Mouse (Mus musculus) liver, postnatal 0 days (tissue): ENCODE measurements at regions not wholly inside any gene's neighbourhood (a gene's known extent, or its start where the extent isn't known, plus 50 kb on each side); places are given as distances from the start of the nearest gene placed in this dataset.
A peak's percentile ranks its signal among the peaks of the same experiment; 100 is the strongest.

Source experiments
- ATAC-seq: fragments of 200-750 bp; cut with Nextera tagmentation; 2 replicates; pipeline ENCODE4 v1.8.0; 2017; ENCODE audit warnings: mild to moderate bottlenecking, moderate library complexity
- DNase-seq: peaks from one replicate; pipeline ENCODE4 v3.0.0-alpha.2; 2016
- H3K27ac ChIP-seq: fragments of 300-500 bp; sonication (generic); 2 replicates; pipeline ENCODE4 v1.5.1; 2014; ENCODE audit warnings: antibody characterized with exemption, moderate library complexity, mild to moderate bottlenecking, low read depth
- H3K27me3 ChIP-seq: fragments of 300-500 bp; sonication (generic); 2 replicates; pipeline ENCODE4 v1.6.1; 2014; ENCODE audit warnings: low read length, control low read depth, mixed read lengths; ENCODE audit not compliant: insufficient read depth
- H3K36me3 ChIP-seq: fragments of 300-500 bp; sonication (generic); replicated peaks from 2 replicates; pipeline ENCODE4 v1.6.1; 2014; ENCODE audit warnings: mild to moderate bottlenecking, control low read depth, low read length, moderate library complexity, mixed read lengths; ENCODE audit not compliant: insufficient read depth
- H3K4me1 ChIP-seq: fragments of 300-500 bp; sonication (generic); 2 replicates; pipeline ENCODE4 v1.6.1; 2014; ENCODE audit warnings: antibody characterized with exemption, mild to moderate bottlenecking, control low read depth; ENCODE audit not compliant: insufficient read depth
- H3K4me2 ChIP-seq: fragments of 300-500 bp; sonication (generic); 2 replicates; pipeline ENCODE4 v1.6.1; 2014; ENCODE audit warnings: low read depth, mild to moderate bottlenecking, low read length, moderate library complexity, mixed read lengths
- H3K4me3 ChIP-seq: fragments of 300-500 bp; sonication (generic); 2 replicates; pipeline ENCODE4 v1.5.1; 2014; ENCODE audit warnings: low read depth, low read length
- H3K9ac ChIP-seq: fragments of 300-500 bp; sonication (generic); replicated peaks from 2 replicates; pipeline ENCODE4 v1.6.1; 2014; ENCODE audit warnings: mild to moderate bottlenecking, moderate library complexity
- H3K9me3 ChIP-seq: fragments of 300-500 bp; sonication (generic); 2 replicates; pipeline ENCODE4 v1.6.1; 2016; ENCODE audit warnings: mild to moderate bottlenecking, control low read depth, low read length, mixed read lengths
- CTCF ChIP-seq: sonication (generic); IDR thresholded peaks from 2 replicates; pipeline ENCODE4 v1.5.1; 2016; ENCODE audit warnings: antibody characterized with exemption, low read depth
- EP300 ChIP-seq: IDR thresholded peaks from 2 replicates; pipeline ENCODE4 v1.6.1; 2016; ENCODE audit warnings: antibody characterized with exemption, low read depth, mild to moderate bottlenecking
- WGBS: fragments of 180-500 bp; shearing (Covaris S2); extraction: QIAGEN DNeasy Blood & Tissue Kit; methylation state at CpG from one replicate; pipeline ENCODE4 v1.1.7; 2014; ENCODE audit not compliant: insufficient replicate concordance; 5-methylcytosine and 5-hydroxymethylcytosine counted together

DNA sequence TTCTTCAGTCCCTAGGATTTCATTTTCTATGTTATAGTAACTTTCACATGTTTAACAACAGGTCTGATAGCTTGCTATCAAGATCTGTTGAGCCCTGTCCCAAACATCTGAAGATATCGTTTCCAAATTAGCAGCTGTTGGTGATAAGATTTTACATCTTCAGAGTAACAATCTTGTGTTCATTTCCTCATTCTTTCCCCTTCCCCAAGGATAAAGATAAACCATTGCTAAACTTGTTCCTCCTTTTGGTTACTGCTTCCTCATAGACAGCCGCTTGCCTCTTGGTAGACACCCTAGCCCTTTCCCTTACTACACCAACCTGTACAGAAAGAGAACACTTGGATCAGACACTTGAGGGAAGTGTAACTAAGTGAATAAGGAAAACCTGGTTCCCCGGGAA, 58.6 kb downstream of the Kcnrg start:
- no peak for DNase-seq

DNA sequence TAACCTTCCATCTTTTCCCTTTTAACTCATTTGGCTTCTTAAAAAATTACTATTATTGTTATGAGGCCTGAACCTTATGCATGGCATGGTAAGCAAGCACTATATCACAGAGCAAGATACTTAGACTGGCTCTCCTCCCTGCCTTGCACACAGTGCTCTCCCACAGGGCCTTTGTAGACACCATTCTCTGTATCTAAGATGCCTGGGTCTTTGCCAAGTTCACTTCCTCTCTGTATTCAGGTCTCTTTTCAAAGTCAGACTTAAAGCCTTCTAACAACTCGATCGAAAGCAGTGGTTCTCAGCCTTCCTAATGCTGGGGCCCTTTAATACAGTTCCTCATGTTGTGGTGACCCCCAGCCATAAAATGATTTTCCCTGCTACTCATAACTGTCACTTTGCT, 65.9 kb downstream of the Kcnrg start:
- WGBS, result 68% methylated on average over 2 of the region's 2 CpGs
- H3K27ac ChIP-seq, result no peak overlapping the region
- no peaks in the 10 kb centered on the region for H3K9me3 ChIP-seq
- no peak for ATAC-seq
- H3K9ac ChIP-seq, result no peak overlapping the region
- no peak overlapping the region for H3K4me2 ChIP-seq
- H3K36me3 ChIP-seq, result peaks cover 39% of the 10 kb centered on the region
- H3K4me1 ChIP-seq, result peaks cover 6% of the 10 kb centered on the region; the same call in 1 of the 2 replicates
- TF ChIP-seq EP300, result no peak
- no peak for TF ChIP-seq CTCF
- DNase-seq, result no peak
- no peaks in the 10 kb centered on the region for H3K27me3 ChIP-seq
- H3K4me3 ChIP-seq, result no peak overlapping the region

More for the DNA sequence above, 58.6 kb downstream of the Kcnrg start:
- no peak overlapping the region for H3K4me3 ChIP-seq
- no peaks in the 10 kb centered on the region for H3K9me3 ChIP-seq
- 49% methylated on average over 3 of the region's 3 CpGs for WGBS
- H3K4me1 ChIP-seq, result peaks cover 9% of the 10 kb centered on the region
- H3K4me2 ChIP-seq, result no peak overlapping the region
- H3K27me3 ChIP-seq, result no peaks in the 10 kb centered on the region
- H3K36me3 ChIP-seq, result peaks cover 28% of the 10 kb centered on the region
- no peak overlapping the region; the same call in 1 of the 2 replicates for H3K27ac ChIP-seq
- H3K9ac ChIP-seq, result no peak overlapping the region
- no peak for ATAC-seq
- TF ChIP-seq CTCF, result no peak
- TF ChIP-seq EP300, result no peak

DNA sequence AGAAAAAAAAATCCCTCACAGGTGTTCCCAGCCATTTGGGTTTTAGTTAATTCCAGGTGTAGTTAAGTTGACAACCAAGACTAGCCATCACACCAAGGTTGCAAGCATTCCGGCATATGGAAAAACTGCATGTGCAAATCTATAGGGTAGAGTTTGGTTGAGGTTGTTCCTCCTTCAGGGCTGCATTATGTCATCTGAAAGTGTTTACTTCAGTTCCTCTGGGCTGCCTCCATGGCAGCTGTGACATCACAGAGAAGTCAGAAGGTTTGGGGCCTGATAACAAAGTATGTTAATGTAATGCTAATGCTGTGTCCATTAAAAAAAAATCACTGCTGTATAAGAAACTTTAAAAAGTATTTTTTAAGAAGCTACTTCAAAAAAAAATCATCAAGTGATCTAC, 70.8 kb downstream of the Kcnrg start:
- TF ChIP-seq EP300 (no peak), CTCF (no peak)
- Histone ChIP-seq H3K27me3 (no peaks in the 10 kb centered on the region), H3K27ac (no peak overlapping the region), H3K36me3 (peaks cover 22% of the 10 kb centered on the region), H3K4me3 (no peak overlapping the region), H3K9ac (no peak overlapping the region), H3K4me1 (peaks cover 10% of the 10 kb centered on the region), H3K9me3 (no peaks in the 10 kb centered on the region), H3K4me2 (no peak overlapping the region)
- DNase-seq (no peak), ATAC-seq (no peak)
- WGBS, result 90% methylated on average over 1 of the region's 1 CpGs

DNA sequence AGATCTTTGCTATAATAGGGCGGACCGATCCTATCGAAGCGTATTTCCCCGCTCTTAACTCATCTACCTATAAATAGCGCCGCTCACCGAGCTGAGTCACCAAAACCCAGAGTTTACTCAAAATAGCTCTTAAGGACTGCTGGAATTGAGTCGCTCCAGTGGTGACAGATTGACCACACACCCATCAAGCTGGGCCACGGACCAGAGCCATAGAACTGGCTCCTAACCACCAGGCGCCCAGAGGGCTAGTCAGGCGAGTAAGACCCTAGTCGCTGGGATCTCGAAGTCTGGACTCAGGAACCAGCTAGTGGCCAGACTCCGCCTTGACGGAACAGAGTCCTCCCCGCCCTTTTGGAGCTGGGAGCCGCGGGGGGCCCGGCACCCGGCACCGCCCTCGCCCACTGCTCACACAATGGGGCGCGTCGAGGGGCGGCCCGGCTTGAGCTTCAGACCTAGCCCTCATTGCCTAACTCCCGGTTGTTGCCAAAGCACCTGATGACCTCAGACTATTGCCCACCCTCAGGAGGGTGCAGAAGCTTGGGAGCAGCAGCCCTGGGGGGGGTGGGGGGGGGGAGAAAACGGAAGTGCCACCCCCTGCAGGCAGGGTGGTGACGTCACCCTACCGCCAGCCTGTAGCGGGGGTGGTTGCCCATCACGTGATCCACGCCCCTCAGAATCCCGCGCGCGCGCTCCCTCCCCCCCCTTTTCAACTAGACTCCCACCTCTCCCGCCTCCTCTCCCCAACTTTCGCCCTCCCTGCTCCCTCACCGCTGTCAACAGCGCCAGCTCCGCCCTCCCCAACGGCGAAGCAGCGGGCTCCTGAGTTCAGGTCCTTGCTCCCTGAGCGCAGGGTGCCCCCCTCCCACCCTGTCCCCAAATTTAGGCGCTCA, 73.8 kb downstream of the Kcnrg start:
- DNase-seq (peak; percentile 96), ATAC-seq (peak; percentile 74)
- Histone ChIP-seq H3K4me3 (peak overlapping the region; percentile 87), H3K9me3 (no peaks in the 10 kb centered on the region), H3K36me3 (peaks cover 13% of the 10 kb centered on the region; the same call in 1 of the 2 replicates), H3K27me3 (peaks cover 9% of the 10 kb centered on the region), H3K9ac (peak overlapping the region; percentile 98), H3K4me2 (peak overlapping the region; percentile 98), H3K4me1 (peaks cover 29% of the 10 kb centered on the region), H3K27ac (peak overlapping the region; percentile 99)
- under 1% methylated on average over 46 of the region's 50 CpGs for WGBS
- TF ChIP-seq CTCF, result peak; percentile 20; the same call in 1 of the 2 replicates
- TF ChIP-seq EP300, result 0 out of 2 replicates have a peak, but pooled peaks have one; percentile 3

DNA sequence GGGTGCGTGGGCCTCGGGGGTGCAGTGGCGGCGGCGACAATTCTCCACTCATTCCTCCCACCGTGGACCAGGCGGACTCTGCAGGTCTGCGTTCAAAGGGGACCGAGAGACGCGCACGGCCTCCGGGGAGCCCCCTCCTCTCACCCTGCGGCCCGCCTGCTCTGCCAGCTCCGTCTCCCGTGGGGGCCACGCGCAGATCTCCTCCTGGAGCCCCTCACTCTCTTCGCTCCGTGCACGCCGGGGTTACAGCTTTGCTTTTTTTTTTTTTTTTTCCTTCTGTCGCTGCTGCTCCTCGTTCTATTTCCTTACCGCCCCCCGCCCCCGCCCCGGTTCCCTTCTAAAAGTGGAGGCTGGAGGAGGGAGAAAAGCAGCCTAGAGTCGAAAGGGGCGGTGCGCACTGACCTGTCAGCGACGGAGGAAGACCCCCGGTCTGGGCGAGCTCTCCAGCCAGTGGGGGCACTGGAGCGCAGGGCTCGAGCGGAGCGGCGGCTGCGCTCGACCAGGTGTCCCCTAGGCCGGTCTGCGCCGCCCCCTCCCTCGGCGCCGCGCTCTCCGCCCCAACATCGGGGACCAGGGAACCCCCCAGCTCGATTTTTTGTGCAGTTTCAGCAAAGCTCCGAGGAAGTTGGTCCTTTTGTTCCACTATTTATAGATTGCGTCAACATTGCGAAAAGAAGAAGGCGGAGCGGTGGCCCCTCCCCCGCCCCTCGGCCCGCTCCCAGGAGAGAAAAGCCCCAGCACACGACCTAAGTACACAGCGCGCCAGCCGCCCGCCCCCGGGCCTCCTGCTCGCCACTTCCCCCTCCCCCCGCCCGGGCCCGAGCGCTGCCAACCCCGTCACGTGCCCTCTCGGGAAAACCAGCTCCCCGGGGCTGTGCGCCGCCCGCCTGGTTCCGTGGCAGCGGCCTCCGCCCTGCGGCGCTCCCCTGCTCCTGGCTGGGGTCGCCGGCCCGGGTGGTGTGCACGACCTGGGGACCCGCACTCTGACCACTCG, 74.7 kb downstream of the Kcnrg start:
- TF ChIP-seq CTCF (peak; percentile 2; the same call in 1 of the 2 replicates), EP300 (peak; percentile 64)
- Histone ChIP-seq H3K36me3 (peaks cover 7% of the 10 kb centered on the region; the same call in 1 of the 2 replicates), H3K9ac (peak overlapping the region; percentile 98), H3K4me2 (peak overlapping the region; percentile 98), H3K4me1 (peaks cover 30% of the 10 kb centered on the region), H3K4me3 (peak overlapping the region; percentile 87), H3K27me3 (peaks cover 19% of the 10 kb centered on the region), H3K27ac (peak overlapping the region; percentile 99), H3K9me3 (no peaks in the 10 kb centered on the region)
- ATAC-seq (peak; percentile 75), DNase-seq (peak; percentile 96)
- 1% methylated on average over 54 of the region's 90 CpGs for WGBS
